Mouse (Mus musculus): ENCODE results near the gene Gm21677.
"Not testable (repeated sequence)": the region's sequence is repeated elsewhere in the genome, so short reads cannot be mapped to it uniquely, and the experiment has no call there.

The Gm21677 gene

DNA sequence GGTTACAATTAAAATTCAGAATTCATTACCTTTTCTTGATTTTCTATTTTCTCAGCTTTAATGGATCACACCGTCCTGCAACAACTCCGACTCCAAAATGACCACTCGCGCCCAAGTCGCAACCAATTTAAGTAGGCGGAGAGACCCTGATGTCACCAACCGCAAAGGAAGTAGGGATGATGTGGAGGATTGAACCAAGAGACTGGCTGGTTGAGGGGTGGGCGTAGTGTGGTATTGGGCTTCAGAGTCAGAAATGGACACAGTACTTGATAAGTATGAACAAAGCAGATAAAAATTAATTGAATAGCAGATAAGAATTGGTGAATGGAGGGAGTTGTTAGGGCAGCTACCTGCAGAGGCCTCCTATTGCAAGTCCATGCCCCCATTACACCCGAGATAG is at the start of gene Gm21677:
Gene Gm21677 (minus strand): TSS at position 101 of the 400 bp plus-strand sequence.
- ATAC-seq (ENCODE audit: insufficient number of reproducible peaks, low FRiP score, low TSS enrichment): not testable (repeated sequence)

DNA sequence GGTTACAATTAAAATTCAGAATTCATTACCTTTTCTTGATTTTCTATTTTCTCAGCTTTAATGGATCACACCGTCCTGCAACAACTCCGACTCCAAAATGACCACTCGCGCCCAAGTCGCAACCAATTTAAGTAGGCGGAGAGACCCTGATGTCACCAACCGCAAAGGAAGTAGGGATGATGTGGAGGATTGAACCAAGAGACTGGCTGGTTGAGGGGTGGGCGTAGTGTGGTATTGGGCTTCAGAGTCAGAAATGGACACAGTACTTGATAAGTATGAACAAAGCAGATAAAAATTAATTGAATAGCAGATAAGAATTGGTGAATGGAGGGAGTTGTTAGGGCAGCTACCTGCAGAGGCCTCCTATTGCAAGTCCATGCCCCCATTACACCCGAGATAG is 39.0 kb upstream of the Gm21677 start, which contains the start of gene Gm21693:
Gene Gm21693 (minus strand): TSS at position 101 of the 400 bp plus-strand sequence.
- not testable (repeated sequence) for ATAC-seq (ENCODE audit: insufficient number of reproducible peaks, low FRiP score, low TSS enrichment)

DNA sequence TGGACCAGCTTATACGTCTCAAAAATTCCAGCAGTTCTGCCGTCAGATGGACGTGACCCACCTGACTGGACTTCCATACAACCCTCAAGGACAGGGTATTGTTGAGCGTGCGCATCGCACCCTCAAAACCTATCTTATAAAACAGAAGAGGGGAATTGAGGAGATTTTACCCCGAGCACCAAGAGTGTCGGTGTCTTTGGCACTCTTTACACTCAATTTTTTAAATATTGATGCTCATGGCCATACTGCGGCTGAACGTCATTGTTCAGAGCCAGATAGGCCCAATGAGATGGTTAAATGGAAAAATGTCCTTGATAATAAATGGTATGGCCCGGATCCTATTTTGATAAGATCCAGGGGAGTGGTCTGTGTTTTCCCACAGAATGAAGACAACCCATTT is 34.4 kb upstream of the Gm21677 start:
- ATAC-seq (ENCODE audit: insufficient number of reproducible peaks, low FRiP score, low TSS enrichment): not testable (repeated sequence)
